Mouse (Mus musculus): ENCODE data around the gene Rasgrp1. TPM values are rescaled to one million over a fixed set of nuclear protein-coding genes. Genes with fewer than 3 reads are reported as not detected.

The Rasgrp1 gene
- total RNA-seq, 2 experiments from 2014 or later, result 238 to 268 TPM

DNA sequence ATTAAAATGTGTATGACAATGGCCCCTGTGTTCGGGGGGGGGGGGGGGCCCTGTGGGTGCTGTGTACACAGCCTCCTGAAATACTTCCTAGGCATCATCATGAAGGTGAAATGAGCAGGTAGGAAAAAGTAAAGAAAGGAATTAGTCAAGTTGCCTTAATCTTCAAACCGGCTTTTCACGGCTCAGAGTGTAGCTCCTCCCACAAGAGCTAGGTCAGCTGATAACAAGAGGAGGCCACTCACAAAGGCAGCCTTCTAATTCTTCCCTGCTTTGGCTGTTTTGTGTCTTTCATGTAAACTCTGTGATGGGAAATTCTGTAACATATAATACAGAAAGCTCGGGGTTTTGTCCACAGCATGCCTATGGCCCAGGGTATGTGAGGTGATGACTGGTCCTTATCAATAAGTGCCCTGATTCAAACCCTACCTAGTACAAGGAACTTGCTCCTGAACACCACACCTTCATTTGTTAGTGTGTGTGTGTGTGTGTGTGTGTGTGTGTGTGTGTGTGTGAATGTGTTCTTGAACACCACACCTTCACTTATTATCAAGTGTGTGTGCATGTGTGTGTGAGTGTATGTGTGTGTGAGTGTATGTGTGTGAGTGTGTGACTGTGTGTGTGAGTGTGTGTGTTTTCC, 7.1 kb downstream of the Rasgrp1 start:
- DNase-seq (ENCODE audit: low spot score in 2 of 2), result no peak

- no peak for DNase-seq (ENCODE audit: low spot score in 2 of 2)
Measured at GRCm38 (mm10) chr2:117331634-117332033, 11.2 kb downstream of the Rasgrp1 start.

- DNase-seq (ENCODE audit: low spot score in 2 of 2), result no peak
Measured at GRCm38 (mm10) chr2:117328521-117329285, 14.1 kb downstream of the Rasgrp1 start.

DNA sequence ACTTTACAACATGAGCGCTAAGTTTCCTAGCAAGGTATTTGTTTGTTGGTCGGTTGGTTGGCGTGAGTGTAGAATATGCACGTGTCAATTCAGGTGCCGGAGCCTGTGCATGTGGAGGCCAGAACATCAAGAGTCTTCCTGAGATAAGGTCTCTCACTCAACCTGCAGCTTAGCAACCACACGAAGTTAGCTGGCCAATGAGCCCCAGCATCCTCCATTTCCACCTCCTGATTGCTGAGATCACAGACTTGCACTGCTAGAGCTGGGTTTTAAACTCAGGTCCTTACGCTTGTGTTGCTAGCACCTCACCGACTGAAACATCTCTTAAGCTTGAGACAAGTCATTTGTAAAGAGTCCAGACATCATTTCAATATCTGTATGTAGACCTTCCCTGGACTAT, 20.4 kb downstream of the Rasgrp1 start:
- no peak for DNase-seq (ENCODE audit: low spot score in 2 of 2)

DNA sequence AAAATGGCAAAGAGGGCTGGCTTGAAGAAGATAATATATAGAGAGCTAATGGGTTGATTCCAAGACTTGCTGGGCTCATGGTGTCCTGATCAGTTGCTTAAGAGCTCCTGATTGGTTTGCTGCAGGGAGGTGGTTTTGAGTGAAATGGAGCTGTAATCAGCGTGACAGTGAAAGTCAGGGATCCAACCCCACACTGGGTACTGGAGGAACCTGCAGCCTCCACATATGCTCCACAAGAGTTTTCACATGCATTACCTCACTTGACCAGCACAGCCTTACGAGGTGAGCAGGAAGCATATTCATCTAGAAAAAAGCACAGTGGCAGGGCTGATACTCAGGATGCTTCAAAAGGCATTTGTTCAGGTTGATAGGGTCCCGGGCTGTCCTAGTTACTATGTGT, 21.6 kb downstream of the Rasgrp1 start:
- no peak for DNase-seq (ENCODE audit: low spot score in 2 of 2)

GRCm38 (mm10) chr2:117318991-117319390, 23.8 kb downstream of the Rasgrp1 start:
- DNase-seq (ENCODE audit: low spot score in 2 of 2), result no peak

GRCm38 (mm10) chr2:117313586-117314235, 29.1 kb downstream of the Rasgrp1 start:
- no peak for DNase-seq (ENCODE audit: low spot score in 2 of 2)

DNA sequence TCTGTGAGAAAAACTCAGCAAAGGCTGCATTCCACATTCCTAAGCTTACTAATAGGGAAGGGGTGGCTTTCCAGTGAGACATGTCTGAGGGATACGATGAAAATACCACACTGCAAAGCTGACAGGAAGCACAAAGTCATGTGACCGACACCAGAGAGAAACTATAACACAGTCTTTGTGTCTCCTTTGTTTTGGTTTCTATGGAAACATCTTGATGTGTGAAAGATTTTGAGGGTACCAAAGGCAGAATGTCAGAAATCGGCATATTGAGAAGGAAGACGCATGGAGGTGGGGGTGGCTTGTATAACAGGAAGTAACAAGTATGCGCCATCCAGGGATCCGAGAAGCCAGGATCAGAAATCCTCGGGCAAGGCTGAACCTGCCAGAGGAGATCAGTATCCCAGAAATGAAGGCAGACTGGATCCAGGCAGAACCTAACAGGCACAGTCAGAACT, 30.3 kb downstream of the Rasgrp1 start:
- no peak for DNase-seq (ENCODE audit: low spot score in 2 of 2)

- DNase-seq (ENCODE audit: low spot score in 2 of 2), result no peak
Measured at GRCm38 (mm10) chr2:117312030-117312429, 30.8 kb downstream of the Rasgrp1 start.

DNA sequence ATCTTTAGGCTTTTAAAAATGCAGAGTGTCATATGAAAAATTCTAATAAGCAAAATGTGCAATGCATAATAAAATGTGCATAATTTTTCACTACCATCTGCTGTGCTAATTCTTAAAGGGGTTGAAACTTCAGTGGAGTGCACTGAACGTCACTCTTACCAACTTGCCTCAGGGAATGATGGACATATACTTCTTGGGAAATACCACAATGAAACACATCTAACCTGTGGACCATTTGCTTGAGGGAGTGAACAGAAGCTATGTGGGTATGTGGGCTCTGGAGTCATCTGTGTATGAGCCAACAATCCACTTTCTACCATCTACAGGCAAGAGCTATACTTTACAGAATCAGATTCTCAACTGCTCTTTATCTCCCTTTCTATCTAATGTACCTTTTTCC, 31.5 kb downstream of the Rasgrp1 start:
- DNase-seq (ENCODE audit: low spot score in 2 of 2), result no peak

- DNase-seq (ENCODE audit: low spot score in 2 of 2), result no peak
Measured at GRCm38 (mm10) chr2:117309046-117309445, 33.8 kb downstream of the Rasgrp1 start.

DNA sequence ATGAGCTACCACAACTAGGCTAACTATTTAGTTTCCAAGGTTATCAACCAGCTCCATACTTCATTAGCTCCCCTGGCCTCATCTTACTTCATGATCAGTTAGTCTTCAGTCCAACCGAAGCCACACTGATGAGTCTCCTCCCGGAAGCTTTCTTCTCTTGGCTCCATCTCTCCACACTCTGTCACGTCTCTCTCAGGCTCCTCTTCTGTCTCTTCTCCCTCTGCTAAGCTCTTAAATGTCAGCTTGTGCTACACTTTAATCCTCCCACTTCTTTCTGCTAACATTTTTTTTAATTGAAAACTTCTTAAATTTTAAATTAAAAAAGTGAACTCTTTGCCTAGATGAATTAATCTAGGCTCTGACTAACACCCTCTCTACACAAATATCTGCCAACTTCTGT, 34.8 kb downstream of the Rasgrp1 start:
- no peak for DNase-seq (ENCODE audit: low spot score in 2 of 2)

GRCm38 (mm10) chr2:117304941-117305340, 37.9 kb downstream of the Rasgrp1 start:
- no peak for DNase-seq (ENCODE audit: low spot score in 2 of 2)

DNA sequence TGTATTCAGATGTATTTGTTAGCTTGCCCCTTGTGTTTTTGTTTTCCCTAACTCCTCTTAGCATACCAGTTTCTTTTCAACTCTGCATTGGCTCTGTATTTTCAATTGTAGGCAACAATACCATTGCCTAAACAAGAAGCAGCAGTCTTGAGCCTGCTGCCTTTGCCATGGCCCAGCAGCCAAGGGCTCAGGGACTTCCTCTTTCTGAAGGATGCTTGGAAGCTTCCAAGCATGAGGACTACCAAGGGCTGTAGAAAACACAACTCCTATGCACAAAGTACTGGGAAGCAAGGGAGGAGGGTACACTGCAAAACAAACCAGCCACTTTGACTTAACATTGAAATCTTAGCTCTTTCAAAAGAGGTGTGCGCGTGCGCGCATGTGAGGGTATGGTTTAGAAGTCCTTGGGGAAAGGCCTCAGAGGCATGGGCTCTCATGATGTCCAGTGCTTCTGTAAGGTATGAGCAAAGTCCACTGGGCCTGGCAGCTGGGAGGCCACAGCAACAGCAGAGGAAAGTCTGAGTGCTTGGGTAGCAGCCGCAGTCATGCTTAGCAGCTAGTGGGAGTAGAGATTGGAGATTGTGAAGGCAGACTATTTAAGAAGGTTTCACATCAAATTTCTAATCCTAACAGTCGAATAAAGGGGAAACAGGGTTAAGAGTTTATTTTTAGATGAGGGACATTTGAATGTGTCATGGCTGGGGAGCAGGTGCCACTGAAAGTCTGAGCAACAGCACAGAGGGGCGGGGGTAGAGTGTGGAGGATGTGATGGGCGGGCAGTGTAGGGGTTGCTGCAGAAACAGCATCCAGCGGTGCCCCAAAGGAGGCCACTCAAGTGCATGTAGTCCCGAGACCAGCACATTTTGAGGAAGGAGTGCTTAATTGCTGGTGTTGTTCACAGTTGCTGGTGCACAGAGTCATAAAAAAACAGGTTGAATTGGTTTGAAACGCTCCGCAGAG, 39.1 kb downstream of the Rasgrp1 start:
- DNase-seq (ENCODE audit: low spot score in 2 of 2), result no peak

- no peak for DNase-seq (ENCODE audit: low spot score in 2 of 2)
Measured at GRCm38 (mm10) chr2:117299596-117300448, 43.0 kb downstream of the Rasgrp1 start.

DNA sequence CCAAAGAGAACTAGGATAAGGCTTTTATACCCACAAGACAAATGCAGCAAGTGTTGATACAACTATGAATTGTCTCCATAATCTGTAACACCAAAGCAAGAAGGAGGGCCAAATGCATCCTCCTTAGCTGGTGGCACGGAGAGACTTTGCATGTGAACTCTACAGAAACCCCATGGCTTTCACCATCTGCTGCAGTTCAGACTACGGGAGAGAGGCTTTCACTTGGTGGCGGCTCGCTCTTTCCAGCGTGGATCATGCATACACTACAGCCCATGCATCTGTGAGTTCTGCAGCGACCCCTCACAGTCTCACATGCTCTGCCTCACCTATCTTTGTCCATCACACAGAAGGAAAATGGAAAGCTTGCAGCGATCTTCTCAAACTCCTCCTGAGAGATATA, 54.5 kb downstream of the Rasgrp1 start:
- DNase-seq (ENCODE audit: low spot score in 2 of 2), result peak in 1 of 2 experiments; percentile 1

DNA sequence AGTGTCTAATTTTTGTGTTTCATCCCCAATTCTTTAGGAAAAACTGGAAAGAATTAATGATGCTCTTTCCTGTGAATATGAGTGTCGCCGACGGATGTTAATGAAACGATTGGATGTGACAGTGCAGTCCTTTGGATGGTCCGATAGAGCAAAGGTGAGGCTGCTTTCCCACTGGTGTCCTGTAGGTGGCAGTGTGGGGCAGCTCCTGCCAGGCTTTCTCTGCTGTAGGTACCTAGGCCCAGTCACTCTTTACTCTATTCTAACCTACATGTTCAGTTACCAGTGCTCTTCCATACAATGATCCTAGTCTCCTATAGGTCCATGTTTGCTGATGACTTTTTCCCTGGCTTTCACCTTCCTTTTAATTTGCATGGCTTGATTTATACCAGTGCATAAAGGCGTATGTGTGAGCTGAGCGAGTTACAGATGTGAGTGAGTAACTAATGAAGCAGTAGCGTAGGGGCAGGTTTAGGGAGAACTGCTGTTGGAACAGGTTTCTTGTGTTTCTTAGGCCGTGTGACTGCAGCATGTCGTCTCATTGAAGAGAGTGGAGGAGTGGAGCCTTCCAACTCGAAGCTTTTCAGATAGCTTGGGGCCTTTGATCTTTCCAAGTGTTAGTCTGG, 78.9 kb downstream of the Rasgrp1 start:
- DNase-seq (ENCODE audit: low spot score in 2 of 2), result peak; percentile 66 to 75

DNA sequence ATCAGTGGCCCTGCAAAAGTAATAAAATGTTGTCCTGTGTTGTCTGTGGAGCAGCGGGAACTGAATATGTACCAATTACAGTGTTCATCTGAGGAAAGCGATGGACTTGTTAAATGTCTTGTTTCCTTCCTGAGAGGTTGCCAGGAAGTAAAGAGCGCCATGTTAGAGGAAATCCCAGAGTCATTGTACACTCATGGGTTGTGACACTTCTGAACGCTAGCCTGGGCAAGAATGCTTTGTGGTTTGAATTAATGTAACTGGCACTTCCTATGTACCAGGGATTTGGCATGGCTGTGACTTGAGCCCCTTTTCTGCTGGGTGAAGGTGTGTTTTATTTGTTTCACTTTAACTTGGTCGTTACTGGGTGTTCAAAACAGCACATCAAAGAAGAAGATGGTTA, 80.6 kb downstream of the Rasgrp1 start:
- DNase-seq (ENCODE audit: low spot score in 2 of 2), result no peak

DNA sequence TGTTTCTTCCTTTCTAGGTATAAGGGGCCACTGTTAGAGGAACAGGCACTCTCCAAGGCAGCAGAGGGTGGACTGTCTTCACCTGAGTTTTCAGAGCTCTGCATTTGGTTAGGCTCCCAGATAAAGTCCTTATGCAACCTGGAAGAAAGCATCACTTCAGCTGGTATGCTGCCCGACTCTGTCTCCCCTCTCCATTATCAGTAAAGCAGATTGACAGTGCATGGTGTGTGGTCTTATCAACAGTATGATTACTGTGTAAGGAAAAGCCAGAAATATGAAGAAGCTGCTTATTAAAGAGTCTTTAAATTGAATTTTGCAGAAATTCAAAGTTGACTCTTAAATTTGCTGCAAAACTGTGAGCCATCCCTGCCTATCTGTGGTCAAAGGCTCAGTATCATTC, 85.2 kb downstream of the Rasgrp1 start:
- no peak for DNase-seq (ENCODE audit: low spot score in 2 of 2)

- DNase-seq (ENCODE audit: low spot score in 2 of 2), result no peak
Measured at GRCm38 (mm10) chr2:117255415-117255814, 87.4 kb downstream of the Rasgrp1 start.
